Mouse (Mus musculus): ENCODE measurements at regions not wholly inside any gene's neighbourhood (a gene's known extent, or its start where the extent isn't known, plus 50 kb on each side); places are given as distances from the start of the nearest gene placed in this dataset.

GRCm38 (mm10) chr12:21531766-21532165 lies 114.3 kb upstream of the Ywhaq start:
- no peak for TF ChIP-seq POLR2A (IDR thresholded peaks at IDR 0.05; ENCODE audit: control insufficient read depth in 1 of 2, insufficient read depth in 1 of 2, low read depth in 1 of 2, low read length in 2 of 2, poor library complexity in 1 of 2)
- no peak for TF ChIP-seq TCF12 (IDR thresholded peaks at IDR 0.05; ENCODE audit: low read depth, low read length)
- TF ChIP-seq MAX (IDR thresholded peaks at IDR 0.05; ENCODE audit: low read length), result no peak
- TF ChIP-seq MYC (IDR thresholded peaks at IDR 0.05; ENCODE audit: low read depth, low read length), result no peak
- TF ChIP-seq MAFK (IDR thresholded peaks at IDR 0.05; ENCODE audit: borderline replicate concordance, low read depth, low read length), result no peak
- no peak for TF ChIP-seq CHD2 (IDR thresholded peaks at IDR 0.05; ENCODE audit: low read length)
- no peak for TF ChIP-seq POLR2AphosphoS2 (IDR thresholded peaks at IDR 0.05; ENCODE audit: low read length)
- TF ChIP-seq KAT2A (conservative IDR thresholded peaks at IDR 0.05; ENCODE audit: low read depth, low read length), result no peak
- TF ChIP-seq EP300 (IDR thresholded peaks at IDR 0.05; ENCODE audit: low read depth in 1 of 2, low read length in 2 of 2), result no peak
- no peak for TF ChIP-seq CTCF (IDR thresholded peaks at IDR 0.05 in 2 of 3, conservative IDR thresholded peaks at IDR 0.05 in 1 of 3; ENCODE audit: control insufficient read depth in 1 of 3, insufficient read depth in 1 of 3, low read depth in 2 of 3, low read length in 3 of 3, poor library complexity in 1 of 3, severe bottlenecking in 1 of 3)
- no peak for TF ChIP-seq GATA1 (IDR thresholded peaks at IDR 0.05; ENCODE audit: low read depth, low read length)
- no peak for TF ChIP-seq SIN3A (IDR thresholded peaks at IDR 0.05; ENCODE audit: low read length)
- no peak for TF ChIP-seq ZKSCAN1 (IDR thresholded peaks at IDR 0.05; ENCODE audit: low read depth, low read length)
- TF ChIP-seq TAL1 (IDR thresholded peaks at IDR 0.05; ENCODE audit: low read length), result no peak
